Mouse (Mus musculus): Measurements from ENCODE around the gene Hoxb8. TPM values are rescaled to one million over a fixed set of nuclear protein-coding genes. Genes with fewer than 3 reads are reported as not detected.
A peak's percentile ranks its signal among the peaks of the same experiment; 100 is the strongest.

The Hoxb8 gene
- total RNA-seq, 1 experiment from 2014 or later = 84.9 TPM

DNA sequence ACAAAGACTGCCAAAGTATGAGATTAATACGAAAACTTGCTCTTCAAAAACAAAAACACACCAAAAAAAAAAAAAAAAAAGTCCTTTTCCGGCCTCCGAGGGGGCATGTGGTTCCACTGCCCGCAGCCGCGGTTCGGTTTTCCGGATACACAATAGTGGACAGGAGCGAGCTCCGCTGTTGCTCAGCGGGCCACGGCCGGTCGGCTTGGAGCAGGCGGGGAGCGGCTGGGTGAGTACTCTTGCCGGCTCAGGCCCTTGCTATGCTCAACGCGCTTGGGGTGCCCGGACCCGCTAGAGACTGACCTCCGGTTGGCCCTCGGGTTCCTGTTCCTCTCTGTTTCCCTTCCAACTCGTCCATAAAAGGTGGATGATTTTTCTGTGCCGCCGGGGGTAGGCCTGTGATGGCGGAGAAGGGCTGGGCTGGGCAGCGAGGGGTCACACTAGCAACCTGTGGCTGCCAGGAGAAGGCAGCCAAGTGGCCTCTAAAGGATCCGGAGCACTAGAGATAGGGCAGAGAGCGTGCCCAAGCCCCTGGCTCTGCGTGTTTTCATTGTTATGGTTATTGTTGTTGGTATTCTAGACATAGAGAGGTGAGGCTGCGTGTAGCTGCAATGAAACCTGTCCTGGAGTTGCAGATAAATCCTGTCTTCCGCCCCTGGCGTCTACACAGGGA, 33.1 kb downstream of the Hoxb8 start:
- DNase-seq = peak; percentile 66

DNA sequence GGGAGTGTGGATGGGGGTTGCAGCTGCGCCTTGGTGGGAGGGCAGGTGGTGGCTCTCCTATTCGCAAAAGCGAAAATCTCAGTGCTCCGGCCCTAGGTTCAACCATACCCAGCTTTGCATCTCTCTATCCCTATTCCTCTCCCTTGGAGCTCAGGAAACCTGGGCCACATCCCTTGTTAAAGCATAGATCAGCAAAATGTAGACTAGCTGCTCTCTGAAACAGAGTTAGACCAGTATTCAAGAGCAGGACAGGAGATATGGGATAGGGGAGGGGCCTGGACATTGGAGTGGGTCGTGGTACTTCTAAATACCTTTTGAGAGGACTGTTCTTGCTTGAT, 33.6 kb downstream of the Hoxb8 start:
- DNase-seq = no peak

DNA sequence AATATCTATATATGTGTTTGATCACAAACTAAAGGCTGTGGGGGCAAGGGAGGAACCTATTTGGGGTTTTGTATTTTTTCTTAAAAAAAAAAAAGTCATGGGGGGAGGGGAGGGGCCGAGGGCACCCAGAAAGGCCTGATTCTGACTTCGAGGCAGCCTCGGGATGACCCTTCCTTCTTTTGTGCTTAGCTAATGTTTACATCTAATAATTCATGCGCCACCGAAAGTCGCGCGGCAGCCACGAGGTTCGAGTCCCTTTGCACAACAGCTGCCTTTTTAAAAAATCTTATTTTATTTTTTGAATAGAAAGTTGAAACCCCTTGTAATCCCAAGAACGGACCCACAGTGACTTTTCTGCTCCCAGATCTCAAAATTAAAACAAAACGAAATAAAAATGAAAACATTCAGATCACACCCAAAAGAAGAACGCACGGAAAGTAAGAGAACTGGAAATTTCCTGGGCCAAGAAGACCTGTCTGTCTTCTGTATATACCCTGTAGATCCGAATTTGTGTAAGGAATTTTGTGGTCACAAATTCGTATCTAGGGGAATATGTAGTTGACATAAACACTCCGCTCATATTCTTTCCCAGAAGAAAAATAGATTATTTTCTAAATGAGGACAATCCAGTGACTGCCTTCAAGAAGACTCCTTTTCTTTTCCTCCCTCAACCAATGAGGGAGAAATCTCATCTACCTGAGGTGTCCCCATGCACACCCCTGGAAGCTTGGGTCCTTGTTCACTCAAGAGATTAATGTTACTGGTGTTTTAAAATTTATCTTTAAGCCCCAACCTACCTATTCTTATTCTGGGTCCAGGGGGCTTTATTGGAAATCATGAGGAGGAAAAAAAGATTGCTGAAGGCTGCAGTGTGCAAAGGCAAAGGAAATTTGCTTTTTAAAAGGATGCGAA, 35.2 kb downstream of the Hoxb8 start:
- no peak for DNase-seq

DNA sequence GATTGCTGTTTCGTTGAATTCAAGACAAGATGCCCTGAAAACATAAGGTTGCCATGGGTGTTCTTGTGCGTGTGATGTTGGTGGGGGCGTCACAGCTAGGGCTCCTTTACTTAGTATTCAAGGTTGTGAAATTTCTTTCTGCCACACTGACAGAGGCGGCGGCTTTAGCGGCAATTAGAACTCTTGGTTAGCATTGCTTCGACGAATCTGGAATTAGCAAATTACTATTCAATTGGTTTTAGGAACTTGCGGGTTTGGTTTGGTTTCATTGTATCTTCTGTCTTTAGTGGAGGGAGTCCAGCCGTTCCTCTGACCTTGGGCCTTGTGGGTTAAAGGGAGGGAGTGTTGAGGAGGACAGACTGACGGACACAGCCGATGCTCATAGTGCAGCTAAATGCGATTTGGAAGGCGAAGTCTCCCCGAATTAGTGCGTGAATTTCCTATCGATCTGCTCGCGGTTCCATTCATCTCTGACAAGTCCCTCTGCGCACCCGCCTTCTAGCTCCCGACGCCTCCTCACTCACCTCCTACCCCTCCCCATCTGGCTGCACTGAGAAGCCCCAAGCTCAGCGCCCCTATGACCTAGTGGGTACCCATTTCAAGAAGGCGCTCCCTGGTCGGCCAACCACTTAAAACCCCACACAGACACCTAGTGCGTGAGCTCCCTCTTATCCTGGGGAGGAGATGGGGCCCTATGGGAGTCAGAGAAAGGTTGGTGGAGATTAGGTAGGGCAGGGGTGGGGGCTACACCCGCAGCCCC, 36.1 kb downstream of the Hoxb8 start, which contains the start of gene Hoxb4:
Gene Hoxb4 (plus strand): TSS at position 660 of the 760 bp plus-strand sequence.
- DNase-seq = no peak

DNA sequence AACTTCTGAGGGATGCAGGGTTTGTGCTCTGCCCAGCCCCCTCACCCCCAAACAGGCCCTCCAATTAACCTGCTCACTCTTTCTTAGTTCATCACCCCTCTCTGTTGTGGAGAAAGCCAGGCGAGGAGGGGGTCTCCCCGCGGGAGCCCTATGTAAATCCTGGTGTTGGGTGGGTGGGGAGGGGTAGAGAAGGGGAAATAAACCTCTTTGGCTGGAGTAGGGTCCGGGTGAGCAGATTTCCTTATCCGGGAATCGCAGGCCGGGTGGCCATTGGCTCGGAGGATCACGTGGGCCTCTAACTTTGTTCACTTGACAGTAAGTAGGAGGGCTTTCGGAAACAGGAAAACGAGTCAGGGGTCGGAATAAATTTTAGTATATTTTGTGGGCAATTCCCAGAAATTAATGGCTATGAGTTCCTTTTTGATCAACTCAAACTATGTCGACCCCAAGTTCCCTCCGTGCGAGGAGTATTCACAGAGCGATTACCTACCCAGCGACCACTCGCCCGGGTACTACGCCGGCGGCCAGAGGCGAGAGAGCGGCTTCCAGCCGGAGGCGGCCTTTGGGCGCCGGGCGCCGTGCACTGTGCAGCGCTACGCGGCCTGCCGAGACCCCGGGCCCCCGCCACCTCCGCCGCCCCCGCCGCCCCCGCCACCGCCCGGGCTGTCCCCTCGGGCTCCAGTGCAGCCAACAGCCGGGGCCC, 36.8 kb downstream of the Hoxb8 start:
- DNase-seq = peak; percentile 84

DNA sequence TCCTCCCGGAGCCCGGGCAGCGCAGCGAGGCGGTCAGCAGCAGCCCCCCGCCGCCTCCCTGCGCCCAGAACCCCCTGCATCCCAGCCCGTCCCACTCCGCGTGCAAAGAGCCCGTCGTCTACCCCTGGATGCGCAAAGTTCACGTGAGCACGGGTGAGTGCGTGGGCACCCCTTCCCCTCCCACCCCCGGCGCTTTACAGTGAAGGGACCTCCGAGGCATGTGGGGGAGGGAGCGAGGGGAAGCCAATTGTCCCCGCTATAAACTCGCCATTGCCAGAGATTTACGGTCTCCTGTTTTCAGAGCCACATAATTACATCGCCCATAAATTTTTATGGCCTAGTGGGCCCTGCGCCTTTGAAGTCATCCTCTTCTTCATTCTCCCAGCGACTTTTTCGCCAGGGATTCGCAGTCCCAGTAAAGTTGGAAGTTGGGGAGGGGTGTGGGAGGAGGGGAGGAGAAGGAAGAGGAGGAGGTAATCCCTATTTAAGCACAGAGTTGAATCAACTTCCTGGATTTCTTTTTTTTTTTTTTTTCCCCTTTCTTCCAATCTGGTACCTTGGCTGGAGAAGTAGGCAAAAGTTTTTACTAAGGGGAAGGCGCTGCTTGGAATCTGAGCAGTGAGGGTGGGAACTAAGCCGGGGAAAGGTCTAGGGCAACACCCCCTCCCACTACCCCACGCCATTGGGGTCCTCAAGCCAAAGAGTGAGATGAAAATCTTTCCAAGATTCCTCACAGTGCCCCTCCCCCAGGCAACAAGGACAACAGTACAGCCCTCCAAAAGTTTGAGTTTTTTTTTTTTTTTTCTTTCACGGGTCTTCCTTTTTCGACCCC, 37.6 kb downstream of the Hoxb8 start:
- no peak for DNase-seq

DNA sequence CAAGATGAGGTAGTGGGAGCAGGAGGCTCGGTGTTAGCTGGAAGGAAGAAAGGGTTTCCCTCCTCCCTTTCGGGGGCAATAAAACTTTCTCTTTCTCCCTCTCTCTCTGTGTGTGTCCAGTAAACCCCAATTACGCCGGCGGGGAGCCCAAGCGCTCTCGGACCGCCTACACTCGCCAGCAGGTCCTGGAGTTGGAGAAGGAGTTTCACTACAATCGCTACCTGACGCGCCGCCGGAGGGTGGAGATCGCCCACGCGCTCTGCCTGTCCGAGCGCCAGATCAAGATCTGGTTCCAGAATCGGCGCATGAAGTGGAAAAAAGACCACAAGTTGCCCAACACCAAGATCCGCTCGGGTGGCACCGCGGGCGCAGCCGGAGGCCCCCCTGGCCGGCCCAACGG, 38.2 kb downstream of the Hoxb8 start:
- peak; percentile 63 for DNase-seq

DNA sequence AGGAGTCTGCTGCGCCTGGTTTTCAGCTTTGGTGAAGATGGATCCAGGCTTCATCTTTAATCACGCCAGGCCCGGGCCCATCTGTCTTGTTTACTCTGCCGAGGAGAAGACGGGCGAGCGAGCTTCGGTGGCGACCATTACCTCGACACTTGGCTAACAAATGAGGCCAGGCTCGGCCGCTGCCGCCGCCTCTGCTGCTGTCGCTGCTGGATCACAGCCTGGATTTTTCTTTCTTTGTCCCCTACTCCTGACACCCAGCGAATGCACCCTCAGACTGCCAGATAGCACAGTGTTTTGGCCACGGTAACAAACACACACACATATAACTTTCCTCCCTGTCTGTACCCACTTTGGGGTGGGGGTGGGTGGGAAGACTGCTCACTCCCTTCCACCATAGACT, 39.0 kb downstream of the Hoxb8 start:
- no peak for DNase-seq

DNA sequence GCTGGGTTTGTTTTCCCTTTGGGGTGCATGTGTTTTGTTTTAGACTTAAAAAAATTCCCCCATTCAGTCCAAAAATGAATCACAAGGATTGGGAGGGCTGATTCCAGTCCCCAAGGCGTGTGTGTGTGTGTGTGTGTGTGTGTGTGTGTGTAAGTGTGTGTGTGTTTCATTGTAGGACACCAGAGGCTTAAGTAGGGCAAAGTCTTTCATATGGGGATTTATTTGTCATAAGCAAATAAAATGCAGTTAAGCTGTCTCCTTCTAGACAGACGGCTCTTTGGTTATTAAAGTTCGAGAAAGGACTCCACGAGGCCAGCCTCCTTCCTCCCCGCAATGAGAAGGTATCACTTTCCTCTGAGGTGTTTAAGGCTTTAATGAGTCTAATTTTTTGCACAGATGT, 40.1 kb downstream of the Hoxb8 start:
- DNase-seq = no peak

DNA sequence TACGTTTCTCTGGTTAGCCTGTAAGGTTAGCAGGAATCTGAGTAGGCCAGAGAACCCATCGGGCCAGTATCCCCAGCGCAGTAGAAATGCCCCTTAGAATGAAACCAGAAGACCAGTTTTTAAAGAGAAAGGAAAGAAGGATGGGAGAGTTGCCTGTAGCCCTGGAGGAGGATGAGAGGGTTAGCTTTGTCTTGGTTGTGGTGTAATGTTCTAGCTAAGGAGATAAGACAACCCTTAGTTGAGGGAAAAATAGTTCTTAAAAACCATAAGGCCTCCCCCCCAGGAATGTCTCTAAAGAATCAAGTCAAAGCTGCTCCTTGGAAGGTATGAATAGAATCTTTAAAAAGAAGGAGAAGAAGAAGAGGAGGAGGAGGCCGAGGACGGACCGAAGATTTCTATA, 41.0 kb downstream of the Hoxb8 start:
- no peak for DNase-seq

DNA sequence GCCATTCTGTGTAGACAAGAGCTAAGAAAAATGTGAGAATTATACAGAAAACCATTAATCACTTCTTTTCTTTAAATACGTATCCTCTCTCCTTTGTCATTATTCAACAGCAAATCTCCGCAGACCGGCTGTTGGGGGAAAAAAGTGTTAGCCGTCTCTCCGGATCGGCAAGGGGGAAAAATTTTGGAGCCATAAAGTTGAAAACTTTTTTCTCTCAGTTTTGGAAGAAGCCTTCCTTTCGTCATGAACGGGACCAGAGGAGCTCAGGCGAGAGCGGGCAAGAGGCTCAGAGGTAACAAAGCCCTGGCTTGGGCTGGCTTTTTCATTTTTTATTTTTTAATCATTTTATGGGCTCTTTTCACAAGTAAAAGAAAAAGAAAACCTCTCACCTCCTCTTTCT, 41.4 kb downstream of the Hoxb8 start, which contains the start of gene Hoxb3:
Gene Hoxb3 (plus strand): TSS at position 173 of the 400 bp plus-strand sequence.
- DNase-seq = no peak

DNA sequence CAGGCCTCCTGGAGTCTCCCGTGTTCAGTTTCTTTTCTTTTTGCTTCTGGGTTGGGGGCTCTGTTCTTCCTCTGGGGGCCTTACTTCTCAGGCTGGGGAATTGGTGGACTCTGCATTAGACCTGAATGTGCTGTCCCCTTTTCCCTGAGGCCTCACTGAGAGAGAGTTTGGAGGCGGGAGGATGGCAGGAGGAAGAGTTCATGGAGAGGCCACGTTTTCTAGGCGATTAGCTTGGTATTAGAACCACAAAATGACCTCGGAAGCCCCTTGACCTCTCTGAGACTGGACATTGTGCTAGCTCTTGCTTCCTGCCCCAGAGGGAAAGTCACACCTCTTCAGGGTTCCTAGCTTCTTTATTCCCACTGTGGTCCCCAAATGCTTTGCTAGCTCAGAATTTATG, 42.4 kb downstream of the Hoxb8 start:
- no peak for DNase-seq

DNA sequence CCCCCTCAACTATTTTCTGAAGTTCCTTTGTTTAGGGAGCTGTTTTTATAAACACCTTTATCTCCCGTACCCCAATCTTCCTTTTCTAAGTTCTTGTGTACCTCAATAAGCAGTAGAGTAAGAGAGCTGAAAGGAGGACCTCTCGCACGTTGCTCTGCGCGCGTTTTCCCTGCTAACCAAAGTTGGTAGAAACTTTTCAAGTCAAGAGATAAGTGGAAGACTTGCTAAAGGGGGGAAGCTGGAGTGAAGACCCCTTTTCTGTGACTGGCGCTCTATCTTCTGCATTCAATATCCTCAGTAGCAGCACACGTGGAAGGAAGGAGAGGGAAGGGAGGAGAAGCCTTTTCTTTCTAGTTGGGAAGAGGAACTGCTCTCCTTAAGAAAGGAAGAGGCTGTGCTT, 43.3 kb downstream of the Hoxb8 start:
- no peak for DNase-seq

DNA sequence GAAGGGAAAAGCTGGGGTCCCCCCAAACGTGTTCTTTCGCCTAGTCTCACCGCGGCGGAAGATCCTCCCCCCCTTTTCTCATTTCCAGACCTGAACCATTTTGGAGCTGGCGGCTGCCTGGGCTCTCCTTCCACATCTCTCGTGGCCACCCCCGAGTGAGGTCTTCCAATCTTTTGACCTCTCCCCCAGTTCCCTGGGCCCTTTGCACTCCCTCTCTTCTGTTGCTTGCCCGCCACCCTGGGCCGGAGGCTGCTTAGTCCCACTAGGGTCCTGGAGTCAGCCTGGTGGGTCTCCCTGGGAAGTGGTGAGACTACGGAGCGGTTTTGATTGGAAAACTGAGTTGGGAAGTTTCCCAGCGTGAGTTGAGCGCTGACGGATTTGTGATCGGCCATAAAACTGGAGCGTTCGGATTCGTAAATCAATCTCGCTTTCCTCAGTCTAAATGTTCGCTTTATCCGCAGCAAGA, 44.1 kb downstream of the Hoxb8 start:
- DNase-seq = no peak

DNA sequence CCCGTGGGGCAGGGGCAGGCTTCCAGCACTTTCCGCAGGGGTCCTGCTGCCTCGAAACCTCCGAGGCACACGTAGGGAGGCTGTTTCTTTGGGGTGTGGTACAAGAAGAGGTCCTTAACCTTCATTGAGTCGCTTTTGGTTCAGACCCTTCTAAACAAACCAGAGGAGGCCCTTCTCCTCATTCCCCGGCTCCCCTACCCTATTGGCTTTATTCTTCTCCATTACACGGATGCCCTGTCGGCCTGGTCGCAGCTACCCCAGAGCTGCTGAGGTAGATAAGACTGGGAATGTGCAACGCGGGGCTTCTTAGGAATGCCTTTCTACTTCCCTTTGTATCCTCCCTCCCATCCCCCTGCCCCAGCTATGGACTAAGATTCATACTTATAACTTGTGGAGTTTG, 45.0 kb downstream of the Hoxb8 start:
- no peak for DNase-seq

DNA sequence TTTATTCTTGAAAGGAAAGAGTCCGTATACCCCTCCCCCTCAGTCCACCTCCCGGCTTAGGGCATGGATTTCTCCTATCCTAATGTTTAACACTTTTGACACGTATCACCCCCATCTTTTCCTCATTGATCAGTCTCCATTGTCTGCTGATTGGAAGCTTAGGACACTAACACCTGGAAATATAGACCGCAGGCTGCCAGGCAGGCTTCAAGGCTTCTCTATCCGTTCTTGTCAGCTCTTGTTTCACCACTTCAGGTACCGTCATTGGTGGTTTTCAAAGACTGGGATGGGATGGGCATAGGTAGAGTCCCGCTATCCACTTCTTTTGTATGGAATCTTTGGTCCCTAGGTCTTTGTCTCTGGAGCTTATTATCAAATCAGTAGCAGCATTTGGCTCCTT, 45.4 kb downstream of the Hoxb8 start:
- no peak for DNase-seq

DNA sequence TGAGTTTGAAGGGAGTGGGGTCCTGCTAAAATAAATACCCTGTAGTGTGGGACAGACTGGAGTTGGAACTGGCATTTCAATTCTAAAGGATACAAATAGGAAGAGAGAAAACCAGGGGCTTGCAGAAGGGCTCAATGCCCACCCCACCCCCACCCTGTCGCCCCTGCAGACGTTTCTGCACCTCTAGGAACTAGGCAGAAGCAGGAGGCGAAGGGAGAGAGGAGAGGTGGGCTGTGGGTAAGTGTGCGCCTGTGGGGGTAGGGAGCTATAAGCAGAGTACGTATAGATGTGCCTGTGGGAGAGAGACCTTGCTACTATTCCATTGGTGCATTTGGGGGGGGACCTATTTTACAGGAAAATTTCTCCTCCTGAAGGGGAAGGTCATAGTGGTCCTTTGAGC, 46.0 kb downstream of the Hoxb8 start:
- no peak for DNase-seq

DNA sequence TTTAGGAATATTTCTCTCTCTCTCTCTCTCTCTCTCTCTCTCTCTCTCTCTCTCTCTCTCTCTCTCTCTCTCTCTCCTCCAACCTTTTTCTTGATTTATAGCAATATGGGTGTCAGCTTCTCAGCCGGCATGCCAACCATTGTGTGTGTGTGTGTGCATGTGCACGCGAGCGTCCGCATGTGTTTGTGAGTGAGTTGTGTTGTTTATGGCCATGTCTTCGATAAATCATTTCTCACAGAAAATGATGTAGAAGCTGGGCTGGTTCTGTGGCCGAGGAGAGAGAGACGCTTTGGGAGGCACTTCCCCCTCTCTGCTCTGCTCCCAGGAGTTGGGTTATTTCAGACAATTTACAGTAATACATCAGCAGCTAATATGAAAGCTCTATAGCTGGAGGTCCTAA, 46.9 kb downstream of the Hoxb8 start:
- no peak for DNase-seq

DNA sequence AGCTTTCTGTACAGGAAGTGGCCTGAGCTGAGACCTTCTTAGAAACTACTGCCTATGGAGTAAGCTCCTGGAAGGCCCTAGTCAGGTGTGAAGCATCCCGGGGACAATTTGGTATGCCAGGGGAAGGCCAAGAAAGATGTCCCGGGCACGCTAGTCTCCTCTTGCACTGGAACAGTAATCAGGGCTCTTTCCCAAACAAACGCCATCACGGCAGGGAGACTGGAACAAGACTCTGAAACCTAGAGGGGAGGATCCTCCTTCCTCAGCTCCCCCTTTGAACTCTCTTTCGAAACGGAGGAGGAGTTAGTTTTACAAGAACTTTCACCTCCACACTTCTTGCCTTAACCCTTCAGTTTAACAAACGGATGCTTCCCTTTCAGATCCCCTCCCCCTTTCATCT, 50.4 kb downstream of the Hoxb8 start:
- DNase-seq = no peak

DNA sequence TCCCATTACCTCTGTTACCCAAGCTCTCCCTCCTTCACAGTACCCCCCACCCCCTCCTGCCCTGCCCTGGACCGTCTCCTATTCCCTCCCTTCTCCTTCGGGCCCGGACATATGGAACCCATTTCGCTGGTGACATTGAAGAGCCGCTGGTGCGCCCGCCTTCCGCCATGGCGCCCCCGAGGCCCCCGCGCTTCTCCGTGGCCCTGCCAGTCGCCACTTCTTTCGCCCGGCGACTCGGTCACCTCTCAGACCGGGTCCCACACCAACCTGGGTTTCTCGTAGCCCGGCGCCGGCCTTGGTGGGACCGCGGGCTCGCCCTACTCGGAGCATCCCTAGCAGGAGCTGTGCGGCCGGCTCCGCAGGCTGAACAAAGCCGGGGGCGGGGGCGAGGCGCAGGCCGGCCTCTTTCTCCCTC, 50.9 kb downstream of the Hoxb8 start:
- no peak for DNase-seq
